Mouse (Mus musculus): ENCODE results near the gene Fermt3. TPM values are rescaled to one million over a fixed set of nuclear protein-coding genes. Genes with fewer than 3 reads are reported as not detected.

The Fermt3 gene
- polyA plus RNA-seq, 1 experiment from 2014 or later = 4.9 TPM

DNA sequence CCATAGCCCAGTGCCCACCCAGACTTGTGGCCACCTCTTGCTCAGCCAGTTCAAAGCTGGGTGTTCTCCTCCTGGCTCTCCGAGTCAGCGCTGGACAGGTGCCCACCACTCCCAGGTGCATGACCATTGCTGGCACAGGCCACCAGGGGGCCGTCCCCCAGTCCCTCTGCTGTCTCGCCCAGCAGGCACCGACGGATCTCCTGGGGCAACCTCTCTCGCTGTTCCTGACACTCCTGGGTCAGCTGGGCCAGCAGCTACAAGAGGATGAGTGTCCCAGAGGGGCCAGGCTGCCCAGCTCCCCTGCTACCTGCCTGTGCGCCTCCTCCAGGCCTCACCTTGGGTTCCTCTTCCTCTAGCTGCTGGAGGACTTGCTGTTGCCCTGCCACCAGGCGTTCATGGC lies 65.2 kb downstream of the Fermt3 start:
- no peak overlapping the region for H3K4me2 ChIP-seq (replicated peaks; ENCODE audit: low read depth, low read length)
- H3K27me3 ChIP-seq (ENCODE audit: control insufficient read depth, insufficient read depth, low read length) = no peaks in the 10 kb centered on the region
- WGBS = 54% methylated on average over 9 of the region's 9 CpGs
- no peak overlapping the region for H3K4me3 ChIP-seq (ENCODE audit: low read length)
- H3K9ac ChIP-seq (ENCODE audit: low read depth, low read length) = no peak overlapping the region
- no peak for ATAC-seq (ENCODE audit: low FRiP score, low TSS enrichment)
- peaks cover 15% of the 10 kb centered on the region for H3K4me1 ChIP-seq (ENCODE audit: control insufficient read depth, insufficient read depth, low read length)
- peaks cover 55% of the 10 kb centered on the region for H3K36me3 ChIP-seq (ENCODE audit: control insufficient read depth, insufficient read depth, low read length)
- no peaks in the 10 kb centered on the region for H3K9me3 ChIP-seq (ENCODE audit: control insufficient read depth, low read length)
- H3K27ac ChIP-seq (ENCODE audit: low read depth, low read length) = no peak overlapping the region

DNA sequence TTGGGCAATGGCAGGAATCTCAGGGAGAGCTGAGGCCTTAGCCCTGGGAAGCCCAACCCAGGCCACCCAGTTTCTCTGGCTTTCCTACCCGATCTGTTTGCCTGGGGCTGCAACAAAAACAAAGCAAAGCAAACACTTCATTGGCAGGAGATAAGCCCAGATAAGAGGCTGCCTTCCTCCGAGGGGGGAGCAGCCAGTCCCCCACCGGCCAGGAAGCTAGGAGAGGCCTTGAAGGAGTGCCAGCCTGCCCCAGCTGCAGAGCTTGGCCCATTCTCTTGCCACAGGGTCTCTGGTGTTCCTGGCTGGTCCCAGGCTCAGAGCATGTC lies 66.6 kb downstream of the Fermt3 start:
- Histone ChIP-seq H3K36me3 (ENCODE audit: control insufficient read depth, insufficient read depth, low read length) (peaks cover 43% of the 10 kb centered on the region), H3K9ac (ENCODE audit: low read depth, low read length) (no peak overlapping the region; the same call in 1 of the 2 replicates), H3K4me1 (ENCODE audit: control insufficient read depth, insufficient read depth, low read length) (peaks cover 15% of the 10 kb centered on the region), H3K27me3 (ENCODE audit: control insufficient read depth, insufficient read depth, low read length) (no peaks in the 10 kb centered on the region), H3K27ac (ENCODE audit: low read depth, low read length) (peak overlapping the region; percentile 98; the same call in 1 of the 2 replicates), H3K9me3 (ENCODE audit: control insufficient read depth, low read length) (no peaks in the 10 kb centered on the region), H3K4me2 (replicated peaks; ENCODE audit: low read depth, low read length) (peak overlapping the region; percentile 93), H3K4me3 (ENCODE audit: low read length) (peak overlapping the region; percentile 65; the same call in 1 of the 2 replicates)
- ATAC-seq (ENCODE audit: low FRiP score, low TSS enrichment) = no peak
- 13% methylated on average over 3 of the region's 3 CpGs for WGBS

DNA sequence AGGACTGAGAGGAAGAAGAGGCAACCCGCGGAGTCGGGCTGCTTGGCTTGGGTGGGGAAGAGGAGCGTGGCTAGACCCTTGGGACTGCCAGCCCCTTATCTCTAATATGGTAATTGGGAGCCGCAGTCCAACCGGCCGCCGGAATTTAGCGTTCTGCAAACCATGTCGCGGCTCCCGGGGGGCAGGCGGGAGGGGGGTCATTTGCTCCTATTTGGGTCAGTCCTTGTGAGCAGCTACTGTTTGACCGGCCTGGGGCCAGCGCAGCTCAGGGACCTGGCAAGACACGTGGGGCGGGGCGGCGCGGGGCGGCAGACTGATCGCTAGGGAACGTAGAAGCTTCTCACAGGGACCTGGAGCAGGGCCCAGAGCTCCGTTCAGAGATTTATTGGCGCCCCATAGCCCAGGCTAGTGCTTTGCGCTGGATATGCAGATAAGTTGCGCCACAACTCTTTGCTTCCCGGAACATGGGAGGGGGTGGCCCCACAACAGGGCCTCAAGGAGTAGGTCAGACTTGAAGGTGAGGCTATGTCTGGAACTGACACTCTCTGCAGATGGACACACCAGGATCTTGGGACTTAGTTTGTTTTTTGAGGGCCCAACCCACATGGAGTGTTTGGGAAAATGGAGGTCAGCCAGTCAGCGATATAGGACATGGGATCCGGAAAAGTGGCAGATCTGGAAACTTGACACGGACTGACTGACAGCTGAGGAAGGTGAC lies 67.1 kb downstream of the Fermt3 start:
- peak overlapping the region; percentile 73 for H3K9ac ChIP-seq (ENCODE audit: low read depth, low read length)
- peak; percentile 25 for ATAC-seq (ENCODE audit: low FRiP score, low TSS enrichment)
- peaks cover 15% of the 10 kb centered on the region for H3K4me1 ChIP-seq (ENCODE audit: control insufficient read depth, insufficient read depth, low read length)
- no peaks in the 10 kb centered on the region for H3K27me3 ChIP-seq (ENCODE audit: control insufficient read depth, insufficient read depth, low read length)
- 2% methylated on average over 31 of the region's 31 CpGs for WGBS
- H3K4me2 ChIP-seq (replicated peaks; ENCODE audit: low read depth, low read length) = peak overlapping the region; percentile 93
- peaks cover 38% of the 10 kb centered on the region for H3K36me3 ChIP-seq (ENCODE audit: control insufficient read depth, insufficient read depth, low read length)
- no peaks in the 10 kb centered on the region for H3K9me3 ChIP-seq (ENCODE audit: control insufficient read depth, low read length)
- peak overlapping the region; percentile 98 for H3K27ac ChIP-seq (ENCODE audit: low read depth, low read length)
- H3K4me3 ChIP-seq (ENCODE audit: low read length) = peak overlapping the region; percentile 65

DNA sequence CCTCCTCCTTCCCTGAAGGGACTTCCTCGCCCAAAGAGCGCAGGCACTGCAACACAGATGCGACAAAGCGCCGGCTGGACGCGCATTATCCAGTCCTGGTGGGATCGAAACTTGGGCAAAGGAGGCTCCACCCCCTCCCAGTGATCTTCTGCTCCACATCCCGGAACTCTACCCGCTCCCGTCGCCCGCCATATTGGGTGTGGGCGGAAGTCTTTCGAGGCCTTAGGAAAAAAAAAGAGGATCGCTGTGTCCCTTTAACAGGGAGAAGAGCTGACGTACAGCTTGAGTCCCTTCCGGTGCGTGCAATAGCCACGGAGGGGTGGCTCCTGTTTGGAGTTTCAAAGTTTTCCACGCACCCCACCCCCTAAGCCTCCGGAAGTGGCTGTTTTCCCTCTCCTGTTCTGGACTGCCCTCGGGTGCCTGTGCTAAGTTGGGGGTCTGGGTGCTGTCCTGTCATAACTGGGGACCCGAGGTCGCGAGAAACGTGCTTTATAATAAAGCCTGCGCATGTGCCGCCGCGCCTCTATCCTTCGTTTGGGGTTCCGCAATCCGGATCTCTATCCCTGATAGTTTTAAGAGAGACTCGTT lies 67.8 kb downstream of the Fermt3 start:
- Histone ChIP-seq H3K9ac (ENCODE audit: low read depth, low read length) (peak overlapping the region; percentile 73), H3K4me2 (replicated peaks; ENCODE audit: low read depth, low read length) (peak overlapping the region; percentile 93), H3K9me3 (ENCODE audit: control insufficient read depth, low read length) (no peaks in the 10 kb centered on the region), H3K36me3 (ENCODE audit: control insufficient read depth, insufficient read depth, low read length) (peaks cover 31% of the 10 kb centered on the region), H3K4me1 (ENCODE audit: control insufficient read depth, insufficient read depth, low read length) (peaks cover 15% of the 10 kb centered on the region), H3K27ac (ENCODE audit: low read depth, low read length) (peak overlapping the region; percentile 98), H3K27me3 (ENCODE audit: control insufficient read depth, insufficient read depth, low read length) (no peaks in the 10 kb centered on the region), H3K4me3 (ENCODE audit: low read length) (peak overlapping the region; percentile 65)
- ATAC-seq (ENCODE audit: low FRiP score, low TSS enrichment) = peak; percentile 80
- under 1% methylated on average over 35 of the region's 35 CpGs for WGBS

DNA sequence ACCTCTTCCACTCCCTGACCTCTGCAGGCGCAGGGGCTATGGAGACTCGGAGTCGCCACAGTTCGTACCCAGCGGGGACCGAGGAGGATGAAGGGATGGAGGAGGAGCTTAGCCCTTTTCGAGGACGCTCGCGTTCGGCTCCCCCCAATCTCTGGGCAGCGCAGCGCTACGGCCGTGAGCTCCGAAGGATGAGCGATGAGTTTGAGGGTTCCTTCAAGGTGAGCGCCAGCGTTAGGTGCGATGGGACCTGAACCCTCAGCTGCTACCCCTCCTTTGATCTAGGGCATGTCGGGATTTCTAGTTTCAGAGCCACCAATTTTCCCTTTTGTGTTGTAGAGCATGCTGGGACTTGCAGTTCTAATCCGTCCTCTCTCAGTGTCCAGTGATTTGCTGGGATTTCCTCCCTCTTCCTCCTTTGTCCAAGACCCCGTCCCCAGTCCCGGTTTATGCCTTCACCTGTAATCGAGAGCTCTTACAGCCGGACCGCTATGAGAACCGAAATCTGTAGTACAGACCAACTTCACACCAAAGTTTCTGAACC lies 68.6 kb downstream of the Fermt3 start:
- 1% methylated on average over 28 of the region's 28 CpGs for WGBS
- peak overlapping the region; percentile 93 for H3K4me2 ChIP-seq (replicated peaks; ENCODE audit: low read depth, low read length)
- peak overlapping the region; percentile 73 for H3K9ac ChIP-seq (ENCODE audit: low read depth, low read length)
- peak; percentile 48 for ATAC-seq (ENCODE audit: low FRiP score, low TSS enrichment)
- peaks cover 15% of the 10 kb centered on the region for H3K4me1 ChIP-seq (ENCODE audit: control insufficient read depth, insufficient read depth, low read length)
- H3K36me3 ChIP-seq (ENCODE audit: control insufficient read depth, insufficient read depth, low read length) = peaks cover 26% of the 10 kb centered on the region
- peak overlapping the region; percentile 98 for H3K27ac ChIP-seq (ENCODE audit: low read depth, low read length)
- peak overlapping the region; percentile 65 for H3K4me3 ChIP-seq (ENCODE audit: low read length)
- H3K27me3 ChIP-seq (ENCODE audit: control insufficient read depth, insufficient read depth, low read length) = no peaks in the 10 kb centered on the region
- no peaks in the 10 kb centered on the region for H3K9me3 ChIP-seq (ENCODE audit: control insufficient read depth, low read length)

DNA sequence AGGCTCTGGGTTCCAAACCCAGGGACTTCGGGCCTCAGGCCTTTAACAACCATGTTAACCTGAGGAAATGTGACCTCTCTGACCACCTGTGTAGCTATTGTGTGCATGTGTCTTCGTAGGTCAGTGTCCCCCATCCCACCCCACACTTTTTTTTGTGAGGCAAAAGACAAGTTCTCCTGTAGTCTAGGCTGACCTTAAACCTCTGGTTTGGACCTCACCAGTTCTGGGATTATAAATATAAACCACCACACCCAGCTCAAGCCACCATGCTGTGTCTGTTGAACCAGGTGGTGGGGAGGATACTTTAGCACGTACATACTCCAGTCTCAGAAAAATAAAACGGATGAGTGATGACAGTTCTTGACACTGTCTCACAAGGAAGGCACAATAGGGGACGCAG lies 69.3 kb downstream of the Fermt3 start:
- no peaks in the 10 kb centered on the region for H3K27me3 ChIP-seq (ENCODE audit: control insufficient read depth, insufficient read depth, low read length)
- peak overlapping the region; percentile 65 for H3K4me3 ChIP-seq (ENCODE audit: low read length)
- peak overlapping the region; percentile 93 for H3K4me2 ChIP-seq (replicated peaks; ENCODE audit: low read depth, low read length)
- WGBS = 55% methylated on average over 5 of the region's 5 CpGs
- H3K9ac ChIP-seq (ENCODE audit: low read depth, low read length) = peak overlapping the region; percentile 73; the same call in 1 of the 2 replicates
- H3K4me1 ChIP-seq (ENCODE audit: control insufficient read depth, insufficient read depth, low read length) = peaks cover 15% of the 10 kb centered on the region
- H3K27ac ChIP-seq (ENCODE audit: low read depth, low read length) = peak overlapping the region; percentile 98; the same call in 1 of the 2 replicates
- H3K36me3 ChIP-seq (ENCODE audit: control insufficient read depth, insufficient read depth, low read length) = peaks cover 19% of the 10 kb centered on the region
- H3K9me3 ChIP-seq (ENCODE audit: control insufficient read depth, low read length) = no peaks in the 10 kb centered on the region
- ATAC-seq (ENCODE audit: low FRiP score, low TSS enrichment) = no peak

DNA sequence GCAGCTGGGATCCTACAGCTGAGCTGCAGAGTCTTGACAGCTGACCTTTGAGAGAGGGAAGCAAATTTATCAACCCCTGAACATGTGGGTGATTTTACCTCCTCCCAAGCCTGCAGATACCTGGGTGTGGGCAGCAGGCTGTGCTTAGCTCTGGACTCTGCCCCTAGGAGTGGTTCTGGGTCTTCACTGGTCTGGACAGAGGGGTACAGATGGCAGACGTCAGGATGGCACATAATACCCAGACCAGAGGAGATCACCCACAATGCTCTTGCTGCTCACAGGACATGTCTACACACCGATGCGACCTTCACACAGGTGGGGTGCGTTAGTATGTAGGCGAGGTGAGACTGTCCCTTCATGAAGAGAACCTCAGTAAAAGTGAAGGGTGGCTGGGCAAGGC lies 69.7 kb downstream of the Fermt3 start:
- Histone ChIP-seq H3K36me3 (ENCODE audit: control insufficient read depth, insufficient read depth, low read length) (peaks cover 15% of the 10 kb centered on the region), H3K4me3 (ENCODE audit: low read length) (no peak overlapping the region), H3K27ac (ENCODE audit: low read depth, low read length) (no peak overlapping the region), H3K4me1 (ENCODE audit: control insufficient read depth, insufficient read depth, low read length) (peaks cover 15% of the 10 kb centered on the region), H3K4me2 (replicated peaks; ENCODE audit: low read depth, low read length) (no peak overlapping the region; the same call in 1 of the 2 replicates), H3K9me3 (ENCODE audit: control insufficient read depth, low read length) (no peaks in the 10 kb centered on the region), H3K9ac (ENCODE audit: low read depth, low read length) (0 out of 2 replicates have a peak overlapping the region, but pooled peaks have one; percentile 73), H3K27me3 (ENCODE audit: control insufficient read depth, insufficient read depth, low read length) (no peaks in the 10 kb centered on the region)
- WGBS = 83% methylated on average over 5 of the region's 5 CpGs
- ATAC-seq (ENCODE audit: low FRiP score, low TSS enrichment) = no peak

Measured in kidney, embryonic 14.5 days (tissue).